Mouse (Mus musculus) lung, postnatal 0 days (tissue): ENCODE measurements at regions not wholly inside any gene's neighbourhood (a gene's known extent, or its start where the extent isn't known, plus 50 kb on each side); places are given as distances from the start of the nearest gene placed in this dataset.

Experiments used
- ATAC-seq: fragments of 200-750 bp; cut with Nextera tagmentation; 2 replicates; pipeline ENCODE4 v1.8.0; 2017; ENCODE audit warnings: moderate library complexity
- DNase-seq: peaks from one replicate; pipeline ENCODE4 v3.0.0-alpha.2; 2016; ENCODE audit warnings: low spot score
- H3K27ac ChIP-seq: fragments of 300-500 bp; sonication (generic); 2 replicates; pipeline ENCODE4 v1.5.1; 2014; ENCODE audit warnings: antibody characterized with exemption, mild to moderate bottlenecking, low read length, mixed read lengths
- H3K27me3 ChIP-seq: fragments of 300-500 bp; sonication (generic); replicated peaks from 2 replicates; pipeline ENCODE4 v1.6.1; 2014; ENCODE audit warnings: low read length, mixed read lengths; ENCODE audit not compliant: insufficient read depth
- H3K36me3 ChIP-seq: fragments of 300-500 bp; sonication (generic); 2 replicates; pipeline ENCODE4 v1.6.1; 2014; ENCODE audit warnings: low read length, mixed read lengths; ENCODE audit not compliant: insufficient read depth
- H3K4me1 ChIP-seq: fragments of 300-500 bp; sonication (generic); 2 replicates; pipeline ENCODE4 v1.6.1; 2014; ENCODE audit warnings: antibody characterized with exemption, low read depth, low read length, mixed read lengths; ENCODE audit not compliant: insufficient read depth
- H3K4me2 ChIP-seq: fragments of 300-500 bp; sonication (generic); replicated peaks from 2 replicates; pipeline ENCODE4 v1.6.1; 2014; ENCODE audit warnings: low read depth, mild to moderate bottlenecking, low read length, moderate library complexity, mixed read lengths
- H3K4me3 ChIP-seq: fragments of 300-500 bp; sonication (generic); 2 replicates; pipeline ENCODE4 v1.5.1; 2014; ENCODE audit warnings: low read depth, low read length
- H3K9ac ChIP-seq: fragments of 300-500 bp; sonication (generic); replicated peaks from 2 replicates; pipeline ENCODE4 v1.6.1; 2014; ENCODE audit warnings: low read depth, mild to moderate bottlenecking
- H3K9me3 ChIP-seq: fragments of 300-500 bp; sonication (generic); 2 replicates; pipeline ENCODE4 v1.6.1; 2016; ENCODE audit warnings: low read length, mixed read lengths
- CTCF ChIP-seq: IDR thresholded peaks from 2 replicates; pipeline ENCODE4 v1.5.1; 2016; ENCODE audit warnings: antibody characterized with exemption, mild to moderate bottlenecking
- EP300 ChIP-seq: IDR thresholded peaks from 2 replicates; pipeline ENCODE4 v1.6.1; 2016; ENCODE audit warnings: antibody characterized with exemption, mild to moderate bottlenecking, control low read depth
- WGBS: fragments of 180-500 bp; shearing (Covaris S2); extraction: QIAGEN DNeasy Blood & Tissue Kit; methylation state at CpG from one replicate; pipeline ENCODE4 v1.1.7; 2014; 5-methylcytosine and 5-hydroxymethylcytosine counted together

GRCm38 (mm10) chr12:27670190-27670589 lies 327.8 kb upstream of the Sox11 start:
- Histone ChIP-seq H3K4me1 (no peaks in the 10 kb centered on the region), H3K36me3 (no peaks in the 10 kb centered on the region), H3K27me3 (no peaks in the 10 kb centered on the region), H3K4me2 (no peak overlapping the region), H3K27ac (no peak overlapping the region), H3K9ac (no peak overlapping the region), H3K9me3 (no peaks in the 10 kb centered on the region), H3K4me3 (no peak overlapping the region)
- ATAC-seq (no peak), DNase-seq (no peak)
- 63% methylated on average over 7 of the region's 7 CpGs for WGBS
- no peak for TF ChIP-seq CTCF

DNA sequence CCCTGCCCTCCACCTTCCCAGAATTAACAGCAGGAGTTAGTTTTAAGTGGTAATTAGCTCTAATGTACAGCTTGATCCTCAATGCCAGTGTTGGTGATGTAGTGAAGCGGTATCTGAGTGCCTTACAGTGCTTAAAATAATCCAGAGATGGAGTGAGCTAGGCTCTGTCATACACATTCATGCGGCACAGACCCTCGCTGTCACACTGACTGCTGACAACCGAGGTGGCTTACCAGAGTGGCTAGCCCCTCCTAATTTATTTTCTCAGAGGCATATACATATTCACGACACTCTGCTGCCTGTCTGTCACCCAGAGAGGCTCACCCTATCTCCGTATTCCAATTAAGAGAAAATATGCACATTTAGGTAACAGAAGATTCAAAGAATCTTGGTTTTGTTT lies 327.2 kb upstream of the Sox11 start:
- Histone ChIP-seq H3K4me2 (no peak overlapping the region), H3K27ac (no peak overlapping the region), H3K4me3 (no peak overlapping the region), H3K27me3 (no peaks in the 10 kb centered on the region), H3K36me3 (no peaks in the 10 kb centered on the region), H3K9ac (no peak overlapping the region), H3K4me1 (no peaks in the 10 kb centered on the region), H3K9me3 (no peaks in the 10 kb centered on the region)
- 68% methylated on average over 6 of the region's 6 CpGs for WGBS
- DNase-seq (no peak), ATAC-seq (no peak)
- no peak for TF ChIP-seq CTCF
- TF ChIP-seq EP300 = no peak

- H3K4me3 ChIP-seq = no peak overlapping the region
- no peaks in the 10 kb centered on the region for H3K36me3 ChIP-seq
- H3K9ac ChIP-seq = no peak overlapping the region
- no peaks in the 10 kb centered on the region for H3K4me1 ChIP-seq
- TF ChIP-seq CTCF (no peak), EP300 (no peak)
- no peaks in the 10 kb centered on the region for H3K27me3 ChIP-seq
- H3K9me3 ChIP-seq = no peaks in the 10 kb centered on the region
- 80% methylated on average over 2 of the region's 2 CpGs for WGBS
- no peak for ATAC-seq
- no peak for DNase-seq
- no peak overlapping the region for H3K4me2 ChIP-seq
- H3K27ac ChIP-seq = no peak overlapping the region
Measured at GRCm38 (mm10) chr12:27666456-27666855, 324.1 kb upstream of the Sox11 start.

DNA sequence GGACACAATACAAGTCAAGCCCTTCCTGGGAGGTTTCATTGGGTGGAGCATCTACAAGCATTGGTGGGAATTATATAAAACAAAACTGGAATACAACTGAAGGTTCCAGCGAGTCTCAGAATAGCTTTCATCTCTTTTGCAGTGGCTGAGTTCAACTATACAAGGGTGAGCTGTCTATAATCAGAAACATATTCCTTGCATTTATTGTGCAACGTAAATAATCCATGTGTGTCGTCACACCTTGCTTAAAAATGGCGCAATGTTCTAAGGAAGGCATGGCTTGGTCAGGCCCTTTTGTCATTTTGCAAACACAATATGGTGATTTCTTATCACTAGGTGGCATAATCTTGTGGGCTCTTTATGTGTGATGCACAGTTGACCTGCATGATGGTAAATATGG lies 320.8 kb upstream of the Sox11 start:
- 89% methylated on average over 4 of the region's 4 CpGs for WGBS
- no peak for DNase-seq
- H3K4me2 ChIP-seq = no peak overlapping the region

GRCm38 (mm10) chr12:27662723-27663122 lies 320.3 kb upstream of the Sox11 start:
- TF ChIP-seq CTCF = no peak
- TF ChIP-seq EP300 = no peak
- 75% methylated on average over 5 of the region's 5 CpGs for WGBS
- ATAC-seq = no peak

More for the DNA sequence above, 320.8 kb upstream of the Sox11 start:
- Histone ChIP-seq H3K4me1 (no peaks in the 10 kb centered on the region), H3K27ac (no peak overlapping the region), H3K9me3 (no peaks in the 10 kb centered on the region), H3K36me3 (no peaks in the 10 kb centered on the region), H3K4me3 (no peak overlapping the region), H3K9ac (no peak overlapping the region), H3K27me3 (no peaks in the 10 kb centered on the region)
- ATAC-seq = no peak
- no peak for TF ChIP-seq CTCF
- no peak for TF ChIP-seq EP300

GRCm38 (mm10) chr12:27657536-27657935 lies 315.2 kb upstream of the Sox11 start:
- no peak for TF ChIP-seq CTCF
- TF ChIP-seq EP300 = no peak
- no peak overlapping the region for H3K4me3 ChIP-seq
- 83% methylated on average over 4 of the region's 4 CpGs for WGBS
- ATAC-seq = no peak
- H3K4me1 ChIP-seq = no peaks in the 10 kb centered on the region
- no peak overlapping the region for H3K27ac ChIP-seq
- no peak for DNase-seq
- H3K4me2 ChIP-seq = no peak overlapping the region
- H3K9ac ChIP-seq = no peak overlapping the region
- no peaks in the 10 kb centered on the region for H3K36me3 ChIP-seq
- no peaks in the 10 kb centered on the region for H3K27me3 ChIP-seq
- no peaks in the 10 kb centered on the region for H3K9me3 ChIP-seq

More at GRCm38 (mm10) chr12:27662723-27663122, 320.3 kb upstream of the Sox11 start:
- Histone ChIP-seq H3K4me2 (no peak overlapping the region), H3K27me3 (no peaks in the 10 kb centered on the region), H3K36me3 (no peaks in the 10 kb centered on the region), H3K9ac (no peak overlapping the region), H3K27ac (no peak overlapping the region), H3K4me3 (no peak overlapping the region), H3K9me3 (no peaks in the 10 kb centered on the region), H3K4me1 (no peaks in the 10 kb centered on the region)
- DNase-seq = no peak

DNA sequence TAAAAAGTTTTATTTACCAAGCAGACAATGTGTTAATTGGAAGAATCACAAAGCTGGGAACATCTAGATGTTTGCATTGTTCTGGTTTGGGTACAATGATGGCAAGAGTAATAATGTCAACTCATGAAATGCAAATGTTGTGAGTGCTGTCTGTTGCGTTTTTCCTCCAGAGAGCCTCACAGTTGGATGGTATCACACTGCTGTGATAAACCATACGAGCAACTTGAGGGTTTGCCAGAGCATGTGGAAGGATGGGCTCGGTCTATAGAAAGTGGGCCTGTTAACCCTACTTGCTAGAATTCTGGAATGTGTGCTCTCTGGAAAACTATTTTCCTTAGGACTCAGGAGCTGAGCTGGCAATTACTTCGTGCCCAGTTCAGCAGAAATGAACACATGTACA lies 311.2 kb upstream of the Sox11 start:
- no peak for DNase-seq
- no peak overlapping the region for H3K9ac ChIP-seq
- ATAC-seq = no peak
- no peak overlapping the region for H3K4me2 ChIP-seq
- no peaks in the 10 kb centered on the region for H3K27me3 ChIP-seq
- no peaks in the 10 kb centered on the region for H3K9me3 ChIP-seq
- no peak overlapping the region for H3K4me3 ChIP-seq
- 68% methylated on average over 4 of the region's 4 CpGs for WGBS
- H3K4me1 ChIP-seq = no peaks in the 10 kb centered on the region
- no peak for TF ChIP-seq CTCF
- TF ChIP-seq EP300 = no peak
- no peaks in the 10 kb centered on the region for H3K36me3 ChIP-seq
- no peak overlapping the region for H3K27ac ChIP-seq
